Mouse (Mus musculus): ENCODE data around the gene Whrn. TPM values are rescaled to one million over a fixed set of nuclear protein-coding genes. Genes with fewer than 3 reads are reported as not detected.

Whrn gene
- polyA plus RNA-seq, 1 experiment from 2014 or later = 5.0 TPM

- ATAC-seq = no peak; the same call in 1 of the 2 replicates
- Histone ChIP-seq H3K27me3 (replicated peaks; ENCODE audit: control insufficient read depth, insufficient read depth, low read length) (no peaks in the 10 kb centered on the region), H3K9ac (ENCODE audit: low read depth, low read length) (no peak overlapping the region), H3K4me2 (ENCODE audit: low read length) (no peak overlapping the region), H3K4me3 (ENCODE audit: low read length) (no peak overlapping the region), H3K36me3 (ENCODE audit: control insufficient read depth, insufficient read depth, low read length) (no peaks in the 10 kb centered on the region), H3K27ac (ENCODE audit: low read depth, low read length) (no peak overlapping the region), H3K9me3 (ENCODE audit: control insufficient read depth, low read length) (no peaks in the 10 kb centered on the region), H3K4me1 (ENCODE audit: control insufficient read depth, insufficient read depth, low read depth, low read length) (no peaks in the 10 kb centered on the region; the same call in 1 of the 2 replicates)
- 13% methylated on average over 2 of the region's 2 CpGs for WGBS
Observed at GRCm38 (mm10) chr4:63474439-63474838, 21.4 kb downstream of the Whrn start.

DNA sequence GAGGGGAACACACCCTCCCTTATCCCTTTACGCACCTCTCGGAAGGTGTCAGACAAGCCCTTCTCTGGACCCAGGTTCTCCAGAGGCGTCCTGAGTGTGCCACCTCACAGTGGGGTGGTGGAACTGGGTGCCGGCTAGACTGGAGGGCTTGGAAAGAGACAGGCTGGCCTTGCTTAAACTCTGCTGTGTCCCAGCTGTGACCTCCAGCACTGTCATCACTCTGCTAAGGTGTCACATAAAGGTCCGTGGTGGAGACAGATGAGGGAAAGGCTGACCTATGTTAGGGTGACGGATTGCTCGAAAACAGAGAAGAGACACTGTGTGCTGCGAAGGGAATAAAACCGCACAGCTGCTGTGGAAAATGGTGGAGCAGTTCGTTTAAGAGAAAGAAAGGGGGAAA is 28.5 kb downstream of the Whrn start:
- Histone ChIP-seq H3K9ac (ENCODE audit: low read depth, low read length) (no peak overlapping the region), H3K27ac (ENCODE audit: low read depth, low read length) (no peak overlapping the region), H3K27me3 (replicated peaks; ENCODE audit: control insufficient read depth, insufficient read depth, low read length) (no peaks in the 10 kb centered on the region), H3K4me1 (ENCODE audit: control insufficient read depth, insufficient read depth, low read depth, low read length) (no peaks in the 10 kb centered on the region), H3K4me2 (ENCODE audit: low read length) (no peak overlapping the region), H3K9me3 (ENCODE audit: control insufficient read depth, low read length) (no peaks in the 10 kb centered on the region), H3K36me3 (ENCODE audit: control insufficient read depth, insufficient read depth, low read length) (no peaks in the 10 kb centered on the region), H3K4me3 (ENCODE audit: low read length) (no peak overlapping the region)
- WGBS = 56% methylated on average over 10 of the region's 10 CpGs
- ATAC-seq = 0 out of 2 replicates have a peak, but pooled peaks have one; percentile 17

DNA sequence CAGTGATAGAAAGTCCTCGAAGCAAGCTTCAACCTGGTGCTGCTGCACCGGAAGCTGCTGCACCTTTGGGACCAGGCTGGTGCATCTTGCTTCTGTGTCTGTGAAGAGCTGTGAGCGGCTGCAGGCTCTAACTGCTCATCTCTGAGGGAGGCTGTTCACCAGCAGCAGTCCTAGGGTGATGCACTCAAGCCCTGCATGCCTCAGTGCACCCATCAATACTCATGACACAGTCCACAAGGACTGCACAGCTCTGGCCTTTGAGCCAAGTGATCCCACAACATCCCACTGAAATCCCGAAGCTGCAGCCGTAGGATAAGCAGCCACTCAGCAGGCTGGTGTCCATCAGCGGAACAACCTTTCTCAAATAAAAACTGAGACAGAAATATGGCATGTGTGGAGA is 29.6 kb downstream of the Whrn start:
- ATAC-seq = no peak
- Histone ChIP-seq H3K4me1 (ENCODE audit: control insufficient read depth, insufficient read depth, low read depth, low read length) (no peaks in the 10 kb centered on the region), H3K36me3 (ENCODE audit: control insufficient read depth, insufficient read depth, low read length) (no peaks in the 10 kb centered on the region), H3K27me3 (replicated peaks; ENCODE audit: control insufficient read depth, insufficient read depth, low read length) (no peaks in the 10 kb centered on the region), H3K9me3 (ENCODE audit: control insufficient read depth, low read length) (no peaks in the 10 kb centered on the region), H3K4me2 (ENCODE audit: low read length) (no peak overlapping the region), H3K9ac (ENCODE audit: low read depth, low read length) (no peak overlapping the region), H3K4me3 (ENCODE audit: low read length) (no peak overlapping the region), H3K27ac (ENCODE audit: low read depth, low read length) (no peak overlapping the region)
- 61% methylated on average over 6 of the region's 6 CpGs for WGBS

DNA sequence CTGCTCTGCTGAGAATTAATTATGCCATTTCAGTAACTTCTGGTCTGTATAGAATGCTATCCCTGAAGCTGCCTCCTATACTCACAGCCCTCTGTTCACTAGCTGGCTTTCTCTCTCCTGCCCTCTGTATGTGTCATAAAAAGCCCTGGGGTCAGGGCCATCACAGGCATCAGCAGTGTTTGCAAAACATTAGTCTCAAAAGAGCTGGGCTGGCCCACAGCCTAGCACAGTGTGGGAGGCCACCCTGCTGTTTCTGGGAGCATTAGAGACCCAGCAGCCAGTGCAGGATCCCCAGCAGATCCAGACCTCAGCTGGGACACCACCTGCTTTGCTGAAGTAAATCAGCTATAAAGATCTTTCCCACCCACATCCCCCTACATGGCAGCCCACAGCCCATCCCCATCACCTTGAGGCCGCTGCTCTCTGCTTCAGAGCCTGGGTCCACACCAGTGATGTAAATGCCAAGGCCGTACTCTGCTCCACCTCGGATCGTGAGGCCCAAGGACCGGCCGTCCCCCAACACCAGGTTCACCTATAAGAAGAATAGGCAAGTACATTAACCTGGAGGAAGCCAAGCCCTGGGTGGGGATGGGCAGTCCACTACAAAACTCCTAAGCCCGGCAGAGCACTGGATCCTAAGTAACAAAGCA is 34.8 kb downstream of the Whrn start:
- no peak for ATAC-seq
- no peak overlapping the region for H3K4me2 ChIP-seq (ENCODE audit: low read length)
- no peaks in the 10 kb centered on the region for H3K27me3 ChIP-seq (replicated peaks; ENCODE audit: control insufficient read depth, insufficient read depth, low read length)
- H3K27ac ChIP-seq (ENCODE audit: low read depth, low read length) = no peak overlapping the region
- H3K4me1 ChIP-seq (ENCODE audit: control insufficient read depth, insufficient read depth, low read depth, low read length) = peaks cover 10% of the 10 kb centered on the region
- no peak overlapping the region for H3K4me3 ChIP-seq (ENCODE audit: low read length)
- H3K9me3 ChIP-seq (ENCODE audit: control insufficient read depth, low read length) = no peaks in the 10 kb centered on the region
- no peak overlapping the region for H3K9ac ChIP-seq (ENCODE audit: low read depth, low read length)
- no peaks in the 10 kb centered on the region for H3K36me3 ChIP-seq (ENCODE audit: control insufficient read depth, insufficient read depth, low read length)
- WGBS = 72% methylated on average over 7 of the region's 7 CpGs

DNA sequence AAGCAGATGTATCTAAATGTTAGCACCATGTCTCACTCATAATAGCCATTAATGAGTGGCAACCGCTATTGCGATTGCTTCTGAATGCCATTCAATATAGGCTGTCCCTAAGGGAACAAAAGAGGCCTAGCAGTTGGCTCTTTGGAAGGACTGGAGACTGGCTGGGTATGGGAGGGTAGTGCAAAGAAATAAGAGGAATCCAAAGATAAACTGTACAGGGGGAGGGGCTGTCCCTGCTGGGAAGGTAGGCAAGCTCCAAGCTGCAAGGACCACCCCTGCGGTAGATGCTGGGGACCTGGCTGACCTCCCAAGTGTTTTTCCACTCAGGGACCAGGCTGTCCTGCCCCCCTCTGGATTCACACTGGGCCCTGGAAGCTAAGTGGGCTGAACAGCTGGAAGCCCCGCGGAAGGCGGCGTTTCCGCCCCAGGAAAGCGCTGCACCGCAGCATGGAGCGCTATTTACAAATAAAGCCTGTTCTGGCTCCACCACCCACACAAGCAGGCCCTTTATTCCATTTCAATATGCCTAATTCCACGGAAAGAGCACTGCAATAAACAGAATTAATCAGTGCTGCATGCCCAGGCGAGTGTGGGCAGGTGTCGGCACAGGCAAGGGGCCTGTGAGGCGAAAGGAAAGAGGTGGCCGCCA is 36.5 kb downstream of the Whrn start:
- H3K36me3 ChIP-seq (ENCODE audit: control insufficient read depth, insufficient read depth, low read length) = no peaks in the 10 kb centered on the region
- no peak overlapping the region for H3K4me3 ChIP-seq (ENCODE audit: low read length)
- H3K9ac ChIP-seq (ENCODE audit: low read depth, low read length) = peak overlapping the region; percentile 45
- H3K9me3 ChIP-seq (ENCODE audit: control insufficient read depth, low read length) = no peaks in the 10 kb centered on the region
- peaks cover 10% of the 10 kb centered on the region for H3K4me1 ChIP-seq (ENCODE audit: control insufficient read depth, insufficient read depth, low read depth, low read length)
- H3K27ac ChIP-seq (ENCODE audit: low read depth, low read length) = peak overlapping the region; percentile 31; the same call in 1 of the 2 replicates
- peak overlapping the region; percentile 28; the same call in 1 of the 2 replicates for H3K4me2 ChIP-seq (ENCODE audit: low read length)
- 12% methylated on average over 16 of the region's 16 CpGs for WGBS
- H3K27me3 ChIP-seq (replicated peaks; ENCODE audit: control insufficient read depth, insufficient read depth, low read length) = no peaks in the 10 kb centered on the region
- peak; percentile 56 for ATAC-seq

- ATAC-seq = no peak
- H3K27me3 ChIP-seq (replicated peaks; ENCODE audit: control insufficient read depth, insufficient read depth, low read length) = no peaks in the 10 kb centered on the region
- no peak overlapping the region for H3K4me2 ChIP-seq (ENCODE audit: low read length)
- no peak overlapping the region for H3K9ac ChIP-seq (ENCODE audit: low read depth, low read length)
- no peak overlapping the region for H3K27ac ChIP-seq (ENCODE audit: low read depth, low read length)
- peaks cover 10% of the 10 kb centered on the region for H3K4me1 ChIP-seq (ENCODE audit: control insufficient read depth, insufficient read depth, low read depth, low read length)
- no peak overlapping the region for H3K4me3 ChIP-seq (ENCODE audit: low read length)
- 45% methylated on average over 5 of the region's 5 CpGs for WGBS
- no peaks in the 10 kb centered on the region for H3K36me3 ChIP-seq (ENCODE audit: control insufficient read depth, insufficient read depth, low read length)
- no peaks in the 10 kb centered on the region for H3K9me3 ChIP-seq (ENCODE audit: control insufficient read depth, low read length)
Observed at GRCm38 (mm10) chr4:63456547-63456946, 39.2 kb downstream of the Whrn start.

- WGBS = 88% methylated on average over 6 of the region's 6 CpGs
Observed at GRCm38 (mm10) chr4:63453939-63454513, 41.8 kb downstream of the Whrn start.

GRCm38 (mm10) chr4:63452555-63452954 is 43.2 kb downstream of the Whrn start:
- ATAC-seq = no peak
- no peaks in the 10 kb centered on the region for H3K36me3 ChIP-seq (ENCODE audit: control insufficient read depth, insufficient read depth, low read length)
- H3K4me1 ChIP-seq (ENCODE audit: control insufficient read depth, insufficient read depth, low read depth, low read length) = no peaks in the 10 kb centered on the region
- no peak overlapping the region for H3K4me2 ChIP-seq (ENCODE audit: low read length)
- no peak overlapping the region for H3K27ac ChIP-seq (ENCODE audit: low read depth, low read length)
- no peak overlapping the region for H3K9ac ChIP-seq (ENCODE audit: low read depth, low read length)
- no peaks in the 10 kb centered on the region; the same call in 1 of the 2 replicates for H3K9me3 ChIP-seq (ENCODE audit: control insufficient read depth, low read length)
- no peak overlapping the region for H3K4me3 ChIP-seq (ENCODE audit: low read length)
- WGBS = 61% methylated on average over 3 of the region's 3 CpGs
- no peaks in the 10 kb centered on the region for H3K27me3 ChIP-seq (replicated peaks; ENCODE audit: control insufficient read depth, insufficient read depth, low read length)

More at GRCm38 (mm10) chr4:63453939-63454513, 41.8 kb downstream of the Whrn start:
- H3K4me1 ChIP-seq (ENCODE audit: control insufficient read depth, insufficient read depth, low read depth, low read length) = peaks cover 2% of the 10 kb centered on the region
- ATAC-seq = no peak
- no peak overlapping the region for H3K4me2 ChIP-seq (ENCODE audit: low read length)
- no peak overlapping the region for H3K9ac ChIP-seq (ENCODE audit: low read depth, low read length)
- H3K27me3 ChIP-seq (replicated peaks; ENCODE audit: control insufficient read depth, insufficient read depth, low read length) = no peaks in the 10 kb centered on the region
- no peaks in the 10 kb centered on the region; the same call in 1 of the 2 replicates for H3K9me3 ChIP-seq (ENCODE audit: control insufficient read depth, low read length)
- H3K4me3 ChIP-seq (ENCODE audit: low read length) = no peak overlapping the region
- H3K36me3 ChIP-seq (ENCODE audit: control insufficient read depth, insufficient read depth, low read length) = no peaks in the 10 kb centered on the region
- no peak overlapping the region for H3K27ac ChIP-seq (ENCODE audit: low read depth, low read length)

DNA sequence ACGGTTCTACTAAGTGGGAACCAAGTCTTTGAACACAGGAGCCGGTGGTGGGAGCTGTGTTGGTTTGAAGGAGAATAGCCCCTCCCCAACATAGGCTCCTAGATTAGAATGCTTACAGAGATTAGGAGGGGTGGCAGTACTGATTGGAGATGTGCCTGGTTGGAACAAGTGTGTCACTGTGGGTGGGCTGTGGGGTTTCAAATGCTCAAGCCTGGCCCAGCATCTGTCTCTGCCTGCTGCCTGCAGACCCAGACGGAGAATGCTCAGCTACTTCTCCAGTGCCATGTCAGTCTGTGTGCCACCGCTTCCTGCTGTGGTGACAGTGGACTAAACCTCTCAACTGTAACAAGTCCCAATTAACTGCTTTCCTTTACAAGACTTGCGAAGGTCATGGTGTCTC is 45.2 kb downstream of the Whrn start:
- 83% methylated on average over 5 of the region's 5 CpGs for WGBS
- no peak overlapping the region for H3K4me2 ChIP-seq (ENCODE audit: low read length)
- no peak overlapping the region for H3K9ac ChIP-seq (ENCODE audit: low read depth, low read length)
- H3K36me3 ChIP-seq (ENCODE audit: control insufficient read depth, insufficient read depth, low read length) = no peaks in the 10 kb centered on the region
- H3K9me3 ChIP-seq (ENCODE audit: control insufficient read depth, low read length) = no peaks in the 10 kb centered on the region; the same call in none of the 2 replicates
- H3K27ac ChIP-seq (ENCODE audit: low read depth, low read length) = no peak overlapping the region
- ATAC-seq = peak; percentile 44
- no peak overlapping the region for H3K4me3 ChIP-seq (ENCODE audit: low read length)
- H3K4me1 ChIP-seq (ENCODE audit: control insufficient read depth, insufficient read depth, low read depth, low read length) = no peaks in the 10 kb centered on the region
- no peaks in the 10 kb centered on the region for H3K27me3 ChIP-seq (replicated peaks; ENCODE audit: control insufficient read depth, insufficient read depth, low read length)
